Mouse (Mus musculus) kidney, embryonic 14.5 days (tissue): ENCODE measurements around the gene Tbl1xr1. TPM values are rescaled to one million over a fixed set of nuclear protein-coding genes. Genes with fewer than 3 reads are reported as not detected.

Source experiments
- ATAC-seq: fragments of 200-750 bp; cut with Nextera tagmentation; 2 replicates; pipeline ENCODE4 v1.8.0; 2017; ENCODE audit warnings: moderate number of reproducible peaks, mild to moderate bottlenecking, moderate TSS enrichment, moderate library complexity; ENCODE audit not compliant: low FRiP score, low TSS enrichment
- H3K27ac ChIP-seq: fragments of 300-500 bp; sonication (generic); 2 replicates; pipeline ENCODE4 v1.5.1; 2014; ENCODE audit warnings: low read depth, mild to moderate bottlenecking, low read length, moderate library complexity, mixed read lengths
- H3K27me3 ChIP-seq: fragments of 300-500 bp; sonication (generic); 2 replicates; pipeline ENCODE4 v1.6.1; 2014; ENCODE audit warnings: mild to moderate bottlenecking, low read length; ENCODE audit not compliant: control insufficient read depth, insufficient read depth
- H3K36me3 ChIP-seq: fragments of 300-500 bp; sonication (generic); 2 replicates; pipeline ENCODE4 v1.6.1; 2014; ENCODE audit warnings: low read length, mixed read lengths; ENCODE audit not compliant: control insufficient read depth, insufficient read depth
- H3K4me1 ChIP-seq: fragments of 300-500 bp; sonication (generic); 2 replicates; pipeline ENCODE4 v1.6.1; 2014; ENCODE audit warnings: low read length, mixed read lengths; ENCODE audit not compliant: control insufficient read depth, insufficient read depth
- H3K4me2 ChIP-seq: fragments of 300-500 bp; sonication (generic); replicated peaks from 2 replicates; pipeline ENCODE4 v1.6.1; 2014; ENCODE audit warnings: low read depth, mild to moderate bottlenecking, low read length
- H3K4me3 ChIP-seq: fragments of 300-500 bp; sonication (generic); 2 replicates; pipeline ENCODE4 v1.5.1; 2014; ENCODE audit warnings: mild to moderate bottlenecking, low read length
- H3K9ac ChIP-seq: fragments of 300-500 bp; sonication (generic); 2 replicates; pipeline ENCODE4 v1.6.1; 2014; ENCODE audit warnings: low read depth, mild to moderate bottlenecking, low read length, moderate library complexity
- H3K9me3 ChIP-seq: fragments of 300-500 bp; sonication (generic); 2 replicates; pipeline ENCODE4 v1.6.1; 2016; ENCODE audit warnings: low read length; ENCODE audit not compliant: control insufficient read depth
- WGBS: fragments of 180-500 bp; shearing (Covaris S2); extraction: QIAGEN DNeasy Blood & Tissue Kit; methylation state at CpG from one replicate; pipeline ENCODE4 v1.1.7; 2014; 5-methylcytosine and 5-hydroxymethylcytosine counted together
- polyA plus RNA-seq: library from polyadenylated mRNA; unstranded; fragments of >200 nt; fragmentation: Nextera tagmentation; extraction: Ambion mirVana; gene quantifications from 2 replicates; pipeline ENCODE4 v1.2.1, GENCODE M21; 2014

Gene Tbl1xr1
- polyA plus RNA-seq, 1 experiment from 2014 or later: 39.7 TPM

DNA sequence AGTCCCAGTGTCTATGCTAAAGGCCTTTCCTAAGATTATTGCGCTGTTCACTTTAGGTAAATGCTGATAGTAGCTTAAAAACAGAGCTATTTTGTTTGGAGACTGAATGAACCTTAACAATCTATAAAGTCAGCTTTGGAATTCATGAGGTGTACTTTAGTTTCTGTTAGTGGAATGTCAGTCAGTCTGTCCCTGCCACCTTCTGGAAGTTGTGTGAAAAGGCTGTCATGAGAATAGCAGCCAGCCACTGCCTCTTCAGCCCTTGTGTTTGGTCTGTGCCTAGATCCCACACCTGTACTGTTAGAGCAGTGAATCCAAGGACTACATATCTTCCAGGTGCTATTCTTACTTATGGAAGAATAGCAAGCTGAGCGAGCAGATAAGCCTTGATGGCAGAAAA is 67.8 kb downstream of the Tbl1xr1 start:
- no peaks in the 10 kb centered on the region for H3K36me3 ChIP-seq
- peaks cover 10% of the 10 kb centered on the region; the same call in 1 of the 2 replicates for H3K4me1 ChIP-seq
- no peak overlapping the region for H3K27ac ChIP-seq
- H3K27me3 ChIP-seq: no peaks in the 10 kb centered on the region
- 96% methylated on average over 2 of the region's 2 CpGs for WGBS
- no peak overlapping the region for H3K9ac ChIP-seq
- no peak overlapping the region for H3K4me2 ChIP-seq
- H3K9me3 ChIP-seq: no peaks in the 10 kb centered on the region
- no peak for ATAC-seq
- no peak overlapping the region for H3K4me3 ChIP-seq

DNA sequence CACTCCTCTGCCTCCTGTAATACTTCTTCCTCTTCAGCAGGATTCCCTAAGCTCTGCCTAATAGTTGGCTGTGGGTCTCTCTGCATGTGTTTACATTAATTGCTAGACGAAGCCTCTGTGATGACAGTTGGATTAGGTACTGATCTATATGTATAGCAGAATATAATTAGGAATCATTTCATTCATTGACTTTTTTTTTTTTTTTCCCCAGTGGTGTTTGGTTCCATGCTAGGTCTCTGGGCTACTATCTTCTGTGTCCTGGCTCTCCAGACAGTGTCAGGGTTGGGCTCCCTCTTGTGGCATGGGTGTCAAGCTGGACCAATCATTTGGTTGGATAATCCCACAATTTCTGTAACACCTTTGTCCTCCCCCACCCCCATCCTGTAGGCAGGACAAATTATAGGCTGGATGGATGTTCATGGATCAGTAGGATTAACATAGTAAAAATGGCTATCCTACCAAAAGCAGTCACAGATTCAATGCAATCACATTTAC is 71.0 kb downstream of the Tbl1xr1 start:
- WGBS: 90% methylated on average over 1 of the region's 1 CpGs
- ATAC-seq: no peak
- Histone ChIP-seq H3K4me3 (no peak overlapping the region), H3K9me3 (no peaks in the 10 kb centered on the region), H3K27ac (no peak overlapping the region), H3K27me3 (no peaks in the 10 kb centered on the region), H3K36me3 (no peaks in the 10 kb centered on the region), H3K4me1 (peaks cover 5% of the 10 kb centered on the region; the same call in 1 of the 2 replicates), H3K4me2 (no peak overlapping the region), H3K9ac (no peak overlapping the region)

DNA sequence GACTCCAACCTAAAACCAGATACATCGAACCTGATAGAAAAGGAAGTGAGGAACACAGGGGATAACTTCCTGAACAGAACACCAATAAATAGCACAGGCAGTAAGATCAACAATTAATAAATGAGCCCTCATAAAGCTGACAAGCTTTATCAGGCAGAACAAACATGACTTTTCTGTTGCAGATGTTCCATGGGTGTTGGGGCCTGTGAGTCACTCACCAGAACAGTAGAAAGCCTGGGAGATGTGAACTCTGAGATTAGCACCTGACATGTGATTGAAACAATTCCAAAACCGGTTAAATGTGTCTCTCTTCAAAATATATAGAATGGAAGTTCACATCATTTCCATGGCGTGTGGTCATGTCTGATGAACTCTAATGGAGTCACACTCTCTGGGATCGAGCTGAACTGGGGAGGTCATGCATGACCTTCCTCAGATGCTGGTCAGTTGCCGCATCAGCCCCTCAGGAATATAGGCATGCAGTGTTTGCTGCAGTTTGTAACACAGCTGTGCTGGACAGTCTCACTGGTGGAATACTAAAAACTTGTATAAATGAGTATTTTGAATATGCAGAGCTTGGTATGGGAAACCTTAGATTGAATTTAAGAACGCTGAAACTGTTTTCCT is 72.0 kb downstream of the Tbl1xr1 start:
- Histone ChIP-seq H3K4me2 (no peak overlapping the region), H3K4me3 (no peak overlapping the region), H3K27me3 (no peaks in the 10 kb centered on the region), H3K9ac (no peak overlapping the region), H3K36me3 (no peaks in the 10 kb centered on the region), H3K27ac (no peak overlapping the region), H3K9me3 (no peaks in the 10 kb centered on the region), H3K4me1 (peaks cover 5% of the 10 kb centered on the region; the same call in 1 of the 2 replicates)
- 31% methylated on average over 6 of the region's 6 CpGs for WGBS
- ATAC-seq: peak; percentile 60; the same call in 1 of the 2 replicates

DNA sequence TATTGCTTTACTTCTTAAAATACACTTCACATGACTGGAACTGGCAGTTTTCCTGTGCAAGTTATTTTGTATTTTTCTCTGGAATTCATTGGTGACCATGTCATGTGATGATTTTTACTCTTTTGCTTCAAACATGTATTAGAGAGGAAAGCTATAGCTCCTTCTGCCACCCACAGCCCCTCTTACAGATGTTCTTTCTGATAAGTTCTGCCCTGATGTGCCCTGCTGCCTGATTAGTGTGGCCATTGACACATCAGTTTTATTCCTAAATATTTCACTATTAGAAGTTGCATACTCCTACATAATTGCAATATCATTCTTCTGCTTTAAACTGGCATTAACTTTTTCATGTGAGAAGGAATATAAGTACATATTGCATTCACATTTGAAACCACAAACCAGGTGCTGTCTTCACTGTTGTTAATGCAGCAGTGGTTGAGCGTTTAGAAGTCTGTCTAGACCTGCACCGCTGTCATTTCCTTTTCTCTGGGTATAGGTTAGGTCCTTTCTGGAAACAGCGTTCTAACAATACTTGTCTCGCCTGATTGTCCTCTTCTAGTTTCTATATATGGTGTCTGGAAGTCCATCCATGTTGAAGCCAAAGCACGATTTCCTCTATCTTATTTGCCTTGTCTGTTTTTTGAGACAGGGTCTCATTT is 74.5 kb downstream of the Tbl1xr1 start:
- Histone ChIP-seq H3K9ac (no peak overlapping the region), H3K27ac (no peak overlapping the region), H3K36me3 (no peaks in the 10 kb centered on the region), H3K4me1 (peaks cover 5% of the 10 kb centered on the region; the same call in 1 of the 2 replicates), H3K4me2 (no peak overlapping the region), H3K9me3 (no peaks in the 10 kb centered on the region), H3K27me3 (no peaks in the 10 kb centered on the region), H3K4me3 (no peak overlapping the region)
- ATAC-seq: no peak
- 94% methylated on average over 5 of the region's 5 CpGs for WGBS

DNA sequence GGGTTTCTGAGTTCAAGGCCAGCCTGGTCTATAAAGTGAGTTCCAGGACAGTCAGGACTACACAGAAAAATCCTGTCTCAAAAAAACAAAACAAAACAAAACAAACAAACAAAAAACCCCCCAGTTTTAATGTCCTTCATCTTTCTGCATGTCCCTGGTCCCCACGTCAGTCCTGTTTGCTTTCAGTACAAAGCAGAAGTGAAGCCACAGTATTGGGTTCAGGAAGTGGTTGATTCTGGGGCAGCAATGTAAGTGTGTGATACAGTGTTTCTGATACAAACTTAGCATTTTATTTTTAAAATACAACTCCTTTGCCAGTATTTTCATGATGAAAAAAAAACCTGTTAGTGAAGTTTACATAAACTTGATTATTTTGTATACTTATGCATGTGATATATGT is 76.3 kb downstream of the Tbl1xr1 start:
- no peak for ATAC-seq
- H3K4me2 ChIP-seq: no peak overlapping the region
- H3K4me3 ChIP-seq: no peak overlapping the region
- WGBS: 95% methylated on average over 1 of the region's 1 CpGs
- H3K27me3 ChIP-seq: no peaks in the 10 kb centered on the region
- peaks cover 5% of the 10 kb centered on the region; the same call in 1 of the 2 replicates for H3K4me1 ChIP-seq
- no peak overlapping the region for H3K27ac ChIP-seq
- no peak overlapping the region for H3K9ac ChIP-seq
- no peaks in the 10 kb centered on the region for H3K36me3 ChIP-seq
- peaks cover 4% of the 10 kb centered on the region; the same call in 1 of the 2 replicates for H3K9me3 ChIP-seq

DNA sequence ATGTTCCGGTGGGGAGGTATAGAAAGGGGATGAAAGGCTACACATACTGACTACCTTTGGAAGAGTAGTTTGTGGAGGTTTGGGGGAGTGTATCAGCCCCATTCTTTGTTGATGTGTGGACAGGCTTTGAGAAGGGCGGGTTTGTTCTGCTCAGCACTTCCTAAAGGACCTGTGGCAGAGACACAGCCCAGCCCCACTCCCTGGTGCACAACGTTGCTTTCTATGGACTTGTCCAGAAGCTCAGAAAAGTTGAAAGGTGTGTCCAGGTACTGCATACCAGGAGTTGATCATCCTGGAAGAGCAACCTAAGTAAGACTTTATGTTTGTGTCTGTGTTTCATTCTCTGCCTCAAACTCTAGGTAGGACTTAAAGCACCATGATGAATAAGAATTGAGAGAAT is 78.1 kb downstream of the Tbl1xr1 start:
- H3K9me3 ChIP-seq: peaks cover 7% of the 10 kb centered on the region; the same call in 1 of the 2 replicates
- H3K27me3 ChIP-seq: no peaks in the 10 kb centered on the region
- no peak overlapping the region for H3K27ac ChIP-seq
- H3K4me2 ChIP-seq: no peak overlapping the region
- ATAC-seq: no peak
- H3K4me3 ChIP-seq: no peak overlapping the region
- no peaks in the 10 kb centered on the region for H3K36me3 ChIP-seq
- H3K9ac ChIP-seq: no peak overlapping the region
- no peaks in the 10 kb centered on the region for H3K4me1 ChIP-seq
- WGBS: 95% methylated on average over 3 of the region's 3 CpGs

DNA sequence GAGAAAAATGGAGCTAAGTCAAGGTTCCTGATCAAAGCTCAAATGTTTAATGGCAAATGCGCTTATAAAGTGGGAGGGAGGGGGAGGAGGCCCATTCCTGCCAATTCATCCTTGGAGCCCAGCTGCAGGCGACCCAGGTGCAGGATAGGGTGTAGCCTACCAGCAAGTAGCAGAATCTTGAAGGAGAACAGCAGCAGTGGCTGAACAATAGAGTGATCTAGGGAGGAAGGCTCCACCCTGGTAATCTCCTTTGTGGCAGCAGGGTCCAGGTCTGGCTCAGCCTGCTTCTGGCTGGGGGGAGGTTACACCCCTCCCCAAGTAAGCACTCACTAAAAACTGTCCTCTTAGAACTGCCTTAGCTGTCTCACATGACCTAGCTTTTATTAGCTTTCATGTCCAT is 79.9 kb downstream of the Tbl1xr1 start:
- Histone ChIP-seq H3K36me3 (no peaks in the 10 kb centered on the region), H3K9ac (no peak overlapping the region), H3K27me3 (no peaks in the 10 kb centered on the region), H3K9me3 (peaks cover 7% of the 10 kb centered on the region; the same call in 1 of the 2 replicates), H3K4me1 (no peaks in the 10 kb centered on the region), H3K4me3 (no peak overlapping the region), H3K27ac (no peak overlapping the region), H3K4me2 (no peak overlapping the region)
- WGBS: 53% methylated on average over 2 of the region's 2 CpGs
- ATAC-seq: no peak

DNA sequence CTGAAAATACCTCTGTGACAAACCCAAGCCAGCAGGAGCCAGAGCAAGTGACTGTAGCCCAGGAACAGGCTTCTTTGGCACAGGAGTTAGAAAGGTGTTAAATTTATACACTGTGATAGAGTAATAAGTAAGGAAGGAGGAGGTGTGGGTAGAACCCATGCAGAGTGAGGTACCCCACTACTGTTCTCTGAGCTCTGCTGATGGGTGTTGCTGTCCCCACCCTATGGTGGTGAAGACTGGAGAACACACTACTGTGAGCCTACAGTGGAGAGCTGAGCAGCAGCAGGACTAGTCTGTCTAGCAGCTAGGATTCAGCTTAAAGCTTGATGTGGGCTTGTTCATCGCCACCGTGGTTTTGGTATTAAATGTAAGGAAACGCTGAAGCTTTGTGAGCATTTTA is 86.5 kb downstream of the Tbl1xr1 start:
- Histone ChIP-seq H3K9ac (no peak overlapping the region), H3K27me3 (no peaks in the 10 kb centered on the region), H3K4me2 (no peak overlapping the region), H3K27ac (no peak overlapping the region), H3K4me1 (no peaks in the 10 kb centered on the region), H3K36me3 (no peaks in the 10 kb centered on the region), H3K4me3 (no peak overlapping the region), H3K9me3 (peaks cover 3% of the 10 kb centered on the region; the same call in 1 of the 2 replicates)
- no peak for ATAC-seq
- WGBS: 96% methylated on average over 3 of the region's 3 CpGs

DNA sequence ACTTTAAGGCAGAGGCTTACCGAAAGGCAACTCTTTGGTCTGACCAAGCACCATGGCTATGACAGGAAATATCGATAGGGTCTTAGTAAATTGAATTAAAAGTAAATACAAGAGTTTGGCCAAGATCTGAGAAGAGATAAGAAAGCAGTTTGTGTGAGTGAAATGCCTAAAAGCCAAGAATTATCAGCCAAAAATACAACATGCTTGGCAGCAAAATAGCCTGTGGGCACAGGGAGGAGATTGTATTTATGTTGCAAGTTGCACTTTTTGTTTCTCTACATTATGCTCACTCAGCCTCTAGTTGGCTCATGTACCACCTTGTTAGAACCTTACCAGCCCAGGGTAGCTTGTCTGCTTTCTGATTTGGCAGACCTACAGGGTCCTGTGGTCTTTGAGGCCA is 91.4 kb downstream of the Tbl1xr1 start:
- Histone ChIP-seq H3K4me3 (no peak overlapping the region), H3K27me3 (no peaks in the 10 kb centered on the region), H3K9me3 (no peaks in the 10 kb centered on the region), H3K27ac (no peak overlapping the region), H3K4me1 (no peaks in the 10 kb centered on the region), H3K9ac (no peak overlapping the region), H3K4me2 (no peak overlapping the region), H3K36me3 (no peaks in the 10 kb centered on the region)
- WGBS: 76% methylated on average over 2 of the region's 2 CpGs
- no peak for ATAC-seq
